Mouse (Mus musculus) embryonic facial prominence, embryonic 10.5 days (tissue): ENCODE measurements around the gene Tvp23a. TPM values are rescaled to one million over a fixed set of nuclear protein-coding genes. Genes with fewer than 3 reads are reported as not detected.

Experiments
- DNase-seq: peaks from one replicate; pipeline ENCODE4 v3.0.0-alpha.2; 2017; ENCODE audit warnings: low spot score
- H3K27ac ChIP-seq: fragments of 300-500 bp; sonication (generic); replicated peaks from 2 replicates; pipeline ENCODE4 v1.5.1; 2016; ENCODE audit warnings: mild to moderate bottlenecking
- H3K27me3 ChIP-seq: fragments of 300-500 bp; sonication (generic); replicated peaks from 2 replicates; pipeline ENCODE4 v1.6.1; 2016; ENCODE audit warnings: low read depth, mild to moderate bottlenecking; ENCODE audit not compliant: poor library complexity, severe bottlenecking
- H3K36me3 ChIP-seq: fragments of 300-500 bp; sonication (generic); replicated peaks from 2 replicates; pipeline ENCODE4 v1.6.1; 2016; ENCODE audit warnings: mild to moderate bottlenecking, moderate library complexity
- H3K4me1 ChIP-seq: fragments of 300-500 bp; sonication (generic); 2 replicates; pipeline ENCODE4 v1.6.1; 2016
- H3K4me3 ChIP-seq: fragments of 300-500 bp; sonication (generic); 2 replicates; pipeline ENCODE4 v1.5.1; 2016; ENCODE audit warnings: mild to moderate bottlenecking, moderate library complexity
- H3K9me3 ChIP-seq: fragments of 300-500 bp; sonication (generic); 2 replicates; pipeline ENCODE4 v1.6.1; 2016; ENCODE audit warnings: mild to moderate bottlenecking
- WGBS: fragments of 180-500 bp; shearing (Covaris S2); methylation state at CpG from one replicate; pipeline ENCODE4 v1.1.7; 2016; 5-methylcytosine and 5-hydroxymethylcytosine counted together
- polyA plus RNA-seq: library from polyadenylated mRNA; unstranded; fragments of >200 nt; fragmentation: Nextera tagmentation; extraction: Ambion mirVana; gene quantifications from 2 replicates; pipeline ENCODE4 v1.2.1, GENCODE M21; 2016

Gene Tvp23a
- polyA plus RNA-seq, 1 experiment from 2014 or later: 21.4 TPM

DNA sequence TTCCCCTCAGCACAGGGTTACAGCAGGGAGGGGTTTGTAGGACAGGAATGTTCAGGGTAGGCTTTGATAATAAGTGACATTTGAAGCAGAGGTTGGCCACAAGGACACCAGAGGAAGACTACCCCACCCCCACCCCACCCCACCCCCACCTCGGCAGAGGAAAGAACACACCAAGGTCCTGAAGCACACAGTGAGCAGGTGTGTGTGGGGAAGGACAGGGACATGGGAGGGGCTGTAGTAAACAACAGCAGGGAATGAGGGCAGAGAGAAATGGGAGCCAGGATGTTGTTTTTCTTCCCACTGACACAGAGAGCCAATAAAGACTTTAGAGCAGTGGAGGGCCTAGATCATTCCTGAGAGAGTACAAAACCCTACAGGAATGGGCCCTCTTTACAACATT lies 69.9 kb downstream of the Tvp23a start:
- H3K9me3 ChIP-seq: no peaks in the 10 kb centered on the region
- H3K36me3 ChIP-seq: no peaks in the 10 kb centered on the region
- H3K4me1 ChIP-seq: peaks cover 13% of the 10 kb centered on the region
- H3K27me3 ChIP-seq: 0 out of 2 replicates have a peak, but pooled peaks cover 2% of the 10 kb centered on the region
- 61% methylated on average over 1 of the region's 1 CpGs for whole genome bisulfite sequencing
- H3K27ac ChIP-seq: no peak overlapping the region
- DNase-seq: no peak
- no peak overlapping the region for H3K4me3 ChIP-seq

DNA sequence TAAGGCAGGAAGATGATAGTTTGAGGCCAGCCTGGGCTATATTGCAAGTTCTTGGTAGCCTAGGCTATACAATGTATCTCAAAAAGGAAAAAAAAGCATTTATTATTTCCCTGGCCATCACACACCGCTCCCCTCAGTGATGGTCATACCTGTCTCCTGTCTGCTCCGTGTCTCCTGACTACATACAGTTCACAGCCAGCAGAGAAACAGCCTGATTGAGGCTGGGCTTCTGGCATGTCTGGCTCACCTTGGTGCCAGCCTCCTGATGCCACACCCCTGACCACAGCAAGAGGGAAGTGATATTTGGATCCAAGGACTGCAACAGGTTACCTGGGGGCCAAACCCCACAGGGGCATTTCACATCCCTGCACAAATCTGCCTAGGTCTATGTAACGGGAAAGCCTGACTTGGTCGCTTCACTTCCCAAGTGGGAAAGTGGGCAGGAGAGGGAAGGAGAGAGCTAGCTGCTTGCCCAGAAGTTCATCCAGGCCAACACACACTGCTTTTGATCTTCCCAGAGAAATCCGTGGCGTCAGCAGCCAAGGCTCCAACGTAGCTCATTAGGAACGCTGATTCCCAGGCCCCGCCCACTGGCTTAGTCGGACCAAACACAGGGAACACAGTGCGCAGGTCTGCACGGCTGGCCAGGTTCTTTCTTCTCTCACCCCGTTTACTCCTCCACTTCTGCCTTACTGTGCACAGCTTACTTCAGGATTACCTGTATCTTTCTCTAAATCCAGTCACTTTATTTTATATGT lies 72.7 kb downstream of the Tvp23a start:
- Histone ChIP-seq H3K9me3 (no peaks in the 10 kb centered on the region), H3K36me3 (no peaks in the 10 kb centered on the region), H3K27ac (peak overlapping the region; percentile 60; the same call in 1 of the 2 replicates), H3K4me3 (peak overlapping the region; percentile 43), H3K4me1 (peaks cover 25% of the 10 kb centered on the region), H3K27me3 (no peaks in the 10 kb centered on the region)
- DNase-seq: peak; percentile 76
- WGBS: 22% methylated on average over 13 of the region's 13 CpGs

DNA sequence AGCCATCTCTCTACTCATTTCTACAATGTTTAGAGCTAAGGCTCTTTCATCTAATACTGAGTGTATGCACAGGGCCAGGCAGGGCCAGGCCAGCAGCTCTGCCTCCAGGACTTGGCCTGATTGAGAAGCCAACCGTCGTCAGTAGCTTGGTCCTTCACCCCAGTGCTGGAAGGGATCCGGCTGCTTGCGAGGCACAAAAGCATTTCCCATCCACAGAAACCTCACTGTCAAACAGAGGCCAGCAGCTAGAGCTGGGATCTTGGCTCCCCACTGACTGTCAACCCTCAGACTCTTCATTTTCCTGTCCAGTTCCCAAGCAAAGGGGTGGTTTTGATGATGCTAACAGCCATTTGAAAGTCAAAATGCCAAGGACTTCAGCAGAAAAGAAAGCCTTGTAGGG lies 74.8 kb downstream of the Tvp23a start:
- Histone ChIP-seq H3K27ac (no peak overlapping the region), H3K36me3 (no peaks in the 10 kb centered on the region), H3K4me1 (peaks cover 28% of the 10 kb centered on the region), H3K9me3 (no peaks in the 10 kb centered on the region), H3K27me3 (no peaks in the 10 kb centered on the region), H3K4me3 (no peak overlapping the region)
- 75% methylated on average over 4 of the region's 4 CpGs for WGBS
- DNase-seq: no peak

Other genes with a start within 250 kb of the Tvp23a start
- 2.1 and 3.2 TPM in 2 replicates for gene Emp2, start 133.4 kb downstream of the Tvp23a start, polyA plus RNA-seq
- gene Tekt5, start 51.9 kb downstream of the Tvp23a start, polyA plus RNA-seq: 0.07 TPM in 1 of 2 replicates, not detected in the other
- 88.3 and 89.9 TPM in 2 replicates for gene Nubp1, start 35.4 kb downstream of the Tvp23a start, polyA plus RNA-seq
- 0.06 and 0.26 TPM in 2 replicates for gene Ciita, start 32.7 kb upstream of the Tvp23a start, polyA plus RNA-seq
- 18.5 and 19.3 TPM in 2 replicates for gene Dexi, start 95.7 kb upstream of the Tvp23a start, polyA plus RNA-seq
- gene Clec16a, start 98.0 kb upstream of the Tvp23a start, polyA plus RNA-seq: 30.6 and 30.7 TPM in 2 replicates